In genomic region chr8:114657789-114658188, GRCm38 (mm10) we compare ENCODE assay signal across 12 mouse cellular contexts.
DNase-seq lines count a peak whose midpoint lies in the region; ATAC-seq lines count a peak whose summit lies in the region.
"Had no signal": no experiment of that assay in that cellular context is flagged by ENCODE, and none has a peak within 500 bp of the region (broad histone marks: within the 10 kb centered on the region; RNA-seq: fewer than 3 reads in every experiment).

No protein-coding gene starts in this region.

- H3K9ac ChIP-seq in kidney, embryonic 16.5 days (replicated peaks; ENCODE audit: low read length), result no peak overlapping the region
- H3K9ac ChIP-seq: heart, embryonic 13.5 days; liver, postnatal 0 days; neural tube, embryonic 12.5 days had no signal

- 21% methylated on average over 4 of the region's 4 CpGs for WGBS in kidney, embryonic 16.5 days

- intact Hi-C loops in heart, postnatal 25 days (cut with DNase I), result no loop called here

- peaks cover 6% of the 10 kb centered on the region; the same call in 1 of the 2 replicates for H3K4me1 ChIP-seq in kidney, embryonic 16.5 days (ENCODE audit: insufficient read depth, low read length)
- H3K4me1 ChIP-seq: neural tube, embryonic 12.5 days had no signal

- no peak overlapping the region for H3K4me2 ChIP-seq in kidney, embryonic 16.5 days (replicated peaks; ENCODE audit: low read depth, low read length)
- H3K4me2 ChIP-seq: heart, embryonic 13.5 days; neural tube, embryonic 12.5 days had no signal

- no peaks in the 10 kb centered on the region for H3K36me3 ChIP-seq in kidney, embryonic 16.5 days (ENCODE audit: insufficient read depth, low read length)
- H3K36me3 ChIP-seq: heart, embryonic 13.5 days; neural tube, embryonic 12.5 days had no signal

- H3K27ac ChIP-seq in kidney, embryonic 16.5 days (ENCODE audit: low read length), result no peak overlapping the region
- H3K27ac ChIP-seq: heart, embryonic 13.5 days; neural tube, embryonic 12.5 days had no signal

- DNase-seq in kidney, adult 11 months, result no peak
- peak; percentile 53 for DNase-seq in adrenal gland, adult 2 months
- peak; percentile 41 to 71 for DNase-seq in cerebellum, postnatal 10 days
- peak; percentile 31 to 40 for DNase-seq in lung, postnatal 4 days
- DNase-seq in heart, postnatal 25 days (ENCODE audit: low spot score), result no peak
- DNase-seq in thymus, postnatal 10 days (ENCODE audit: low spot score in 2 of 2), result no peak
- no peak for DNase-seq in MN1 (ENCODE audit: low spot score)
- DNase-seq: liver, postnatal 0 days had no signal

- no peak overlapping the region for H3K4me3 ChIP-seq in kidney, embryonic 16.5 days (ENCODE audit: low read length)
- H3K4me3 ChIP-seq: heart, embryonic 13.5 days; neural tube, embryonic 12.5 days had no signal

- no peaks in the 10 kb centered on the region for H3K27me3 ChIP-seq in kidney, embryonic 16.5 days (ENCODE audit: insufficient read depth, low read length)
- H3K27me3 ChIP-seq: CH12.LX; neural tube, embryonic 12.5 days had no signal

- peak; percentile 70; the same call in 1 of the 2 replicates for ATAC-seq in kidney, embryonic 16.5 days (ENCODE audit: low FRiP score, low TSS enrichment)
- ATAC-seq: liver, postnatal 0 days had no signal

- H3K9me3 ChIP-seq in kidney, embryonic 16.5 days (ENCODE audit: low read length), result no peaks in the 10 kb centered on the region
- H3K9me3 ChIP-seq: heart, embryonic 13.5 days; neural tube, embryonic 12.5 days had no signal

Comparison
In these comparisons a context has a peak if more than half of its experiments do, and no peak if none do; other contexts are left out.
1. DNase-seq: peak in adrenal gland, adult 2 months (single experiment), cerebellum, postnatal 10 days (2 of 2) and lung, postnatal 4 days (2 of 2); none in kidney, adult 11 months (single experiment), heart, postnatal 25 days (single experiment), thymus, postnatal 10 days (0 of 2) and MN1 (single experiment).